In genomic region chr5:31602377-31602776, GRCm38 (mm10) we compare ENCODE assay signal across 8 mouse cellular contexts. TPM values are rescaled to one million over a fixed set of nuclear protein-coding genes. Genes with fewer than 3 reads are reported as not detected.
A peak's percentile ranks its signal among the peaks of the same experiment; 100 is the strongest.
DNase-seq lines count a peak whose midpoint lies in the region; ATAC-seq and TF ChIP-seq lines count a peak whose summit lies in the region.

No protein-coding gene starts in this region.

- peak; percentile 55; the same call in 1 of the 2 replicates for ATAC-seq in heart, embryonic 15.5 days (replicated peaks; ENCODE audit: insufficient number of reproducible peaks, insufficient read depth, low FRiP score, low read depth)
- ATAC-seq in limb, embryonic 15.5 days (ENCODE audit: insufficient number of reproducible peaks, low FRiP score, low TSS enrichment, low read depth): 0 out of 2 replicates have a peak, but pooled peaks have one; percentile 24

- 76% methylated on average over 1 of the region's 1 CpGs for WGBS in heart, embryonic 15.5 days
- WGBS in limb, embryonic 15.5 days: 67% methylated on average over 1 of the region's 1 CpGs
- 88% methylated on average over 1 of the region's 1 CpGs for WGBS in olfactory bulb, adult 2 months

- TF ChIP-seq CTCF in olfactory bulb, adult 2 months (IDR thresholded peaks at IDR 0.05; ENCODE audit: insufficient read depth, low read depth, low read length): no peak

- no peak overlapping the region for H3K4me2 ChIP-seq in heart, embryonic 15.5 days
- H3K4me2 ChIP-seq in limb, embryonic 15.5 days: no peak overlapping the region

- TF ChIP-seq POLR2A in olfactory bulb, adult 2 months (IDR thresholded peaks at IDR 0.05; ENCODE audit: insufficient read depth, low read depth, low read length): no peak

- no peaks in the 10 kb centered on the region for H3K27me3 ChIP-seq in heart, embryonic 15.5 days
- H3K27me3 ChIP-seq in limb, embryonic 15.5 days: no peaks in the 10 kb centered on the region

- H3K27ac ChIP-seq in heart, embryonic 15.5 days: peak overlapping the region; percentile 15; the same call in 1 of the 2 replicates
- H3K27ac ChIP-seq in limb, embryonic 15.5 days: peak overlapping the region; percentile 43
- H3K27ac ChIP-seq in olfactory bulb, adult 2 months (ENCODE audit: insufficient read depth, low read depth, low read length): peak overlapping the region; percentile 16; the same call in 1 of the 2 replicates

- no peak overlapping the region for H3K9ac ChIP-seq in heart, embryonic 15.5 days
- H3K9ac ChIP-seq in limb, embryonic 15.5 days: no peak overlapping the region

- no peaks in the 10 kb centered on the region for H3K9me3 ChIP-seq in heart, embryonic 15.5 days (replicated peaks)
- no peaks in the 10 kb centered on the region for H3K9me3 ChIP-seq in limb, embryonic 15.5 days

- no peak overlapping the region for H3K4me3 ChIP-seq in heart, embryonic 15.5 days
- no peak overlapping the region for H3K4me3 ChIP-seq in limb, embryonic 15.5 days
- H3K4me3 ChIP-seq in olfactory bulb, adult 2 months (ENCODE audit: insufficient read depth, low read depth, low read length): no peak overlapping the region

- H3K36me3 ChIP-seq in heart, embryonic 15.5 days: no peaks in the 10 kb centered on the region
- no peaks in the 10 kb centered on the region for H3K36me3 ChIP-seq in limb, embryonic 15.5 days

- H3K4me1 ChIP-seq in heart, embryonic 15.5 days (replicated peaks): peaks cover 10% of the 10 kb centered on the region
- peaks cover 16% of the 10 kb centered on the region; the same call in 1 of the 2 replicates for H3K4me1 ChIP-seq in limb, embryonic 15.5 days
- H3K4me1 ChIP-seq in olfactory bulb, adult 2 months (ENCODE audit: control insufficient read depth, insufficient read depth, low read length): peaks cover 5% of the 10 kb centered on the region

- DNase-seq in layer of hippocampus, adult 9-11 months: peak; percentile 71
- no peak for DNase-seq in layer of hippocampus, adult 9-10 months (ENCODE audit: low spot score)
- DNase-seq in brain, adult 2 months (ENCODE audit: low read depth, low spot score): peak; percentile 87
- DNase-seq in urinary bladder, postnatal 14 days (ENCODE audit: low spot score): peak; percentile 75
- DNase-seq in embryo, embryonic 9.5 days (ENCODE audit: extremely low spot score): no peak

RNA-seq across cellular contexts. Expression of gene Mrpl33, which starts 5.6 kb away (rescaled TPM):
- polyA plus RNA-seq in heart, embryonic 15.5 days (2015; fragmentation: Nextera tagmentation; extraction: Ambion mirVana): 344 and 459 TPM in 2 replicates
- 278 and 282 TPM in 2 replicates for polyA plus RNA-seq in limb, embryonic 15.5 days (2015; fragmentation: Nextera tagmentation; extraction: Ambion mirVana)
- not detected in 2 replicates for polyA plus RNA-seq in olfactory bulb, adult 2 months (2012; ENCODE audit: insufficient read depth, insufficient read length, low replicate concordance, missing spikeins)

Comparison
In these comparisons a context has a peak if more than half of its experiments do, and no peak if none do; other contexts are left out.
1. DNase-seq: peak in layer of hippocampus, adult 9-11 months (single experiment), brain, adult 2 months (single experiment) and urinary bladder, postnatal 14 days (single experiment); none in layer of hippocampus, adult 9-10 months (single experiment) and embryo, embryonic 9.5 days (single experiment).
2. Peak in every context shown above with its lines, with median percentiles within 50 percentile points of each other: H3K27ac ChIP-seq.